Mouse (Mus musculus) left cerebral cortex, postnatal 10 days (tissue): ENCODE measurements around the gene Slc24a3. TPM values are rescaled to one million over a fixed set of nuclear protein-coding genes. Genes with fewer than 3 reads are reported as not detected.

Source experiments
- DNase-seq, 2 experiments: peaks; one replicate each; pipeline ENCODE4 v3.0.0; 2021 to 2022; ENCODE audit warnings: low spot score in 2 of 2, mixed read lengths in 1 of 2; ENCODE audit errors: extremely low spot score in 1 of 2
- intact Hi-C: fragments of 180-260 bp; cut with DNase I; formaldehyde crosslinking; loops from one replicate; pipeline ENCODE4 v1.15.1; 2025
- total RNA-seq, 2 experiments: library from RNA; stranded (reverse); gene quantifications; 2 replicates each; pipeline ENCODE4 v1.2.3; 2021

Slc24a3 gene
- total RNA-seq, 2 experiments from 2014 or later: 147 to 153 TPM

GRCm38 (mm10) chr2:145188828-145189227 is 21.3 kb downstream of the Slc24a3 start:
- intact Hi-C loops: no loop called here
- no peak for DNase-seq

- intact Hi-C loops: no loop called here
- DNase-seq: peak in 1 of 2 experiments; percentile 20
Observed at GRCm38 (mm10) chr2:145196043-145196442, 28.5 kb downstream of the Slc24a3 start.

GRCm38 (mm10) chr2:145196501-145197042 is 29.0 kb downstream of the Slc24a3 start:
- no peak for DNase-seq
- intact Hi-C loops: no loop called here

GRCm38 (mm10) chr2:145197076-145197475 is 29.5 kb downstream of the Slc24a3 start:
- peak; percentile 28 to 75 for DNase-seq
- intact Hi-C loops: no loop called here

- no peak for DNase-seq
- intact Hi-C loops: no loop called here
Observed at GRCm38 (mm10) chr2:145213587-145213986, 46.0 kb downstream of the Slc24a3 start.

GRCm38 (mm10) chr2:145214086-145214831 is 46.7 kb downstream of the Slc24a3 start:
- DNase-seq: no peak
- intact Hi-C loops: no loop called here

GRCm38 (mm10) chr2:145216580-145216979 is 49.0 kb downstream of the Slc24a3 start:
- intact Hi-C loops: no loop called here

GRCm38 (mm10) chr2:145217422-145217821 is 49.9 kb downstream of the Slc24a3 start:
- intact Hi-C loops: no loop called here
- no peak for DNase-seq

More at GRCm38 (mm10) chr2:145216580-145216979, 49.0 kb downstream of the Slc24a3 start:
- DNase-seq: no peak

- intact Hi-C loops: no loop called here
- no peak for DNase-seq
Observed at GRCm38 (mm10) chr2:145219246-145219645, 51.7 kb downstream of the Slc24a3 start.

- intact Hi-C loops: no loop called here
- no peak for DNase-seq
Observed at GRCm38 (mm10) chr2:145223646-145224045, 56.1 kb downstream of the Slc24a3 start.

GRCm38 (mm10) chr2:145225640-145226039 is 58.1 kb downstream of the Slc24a3 start:
- DNase-seq: no peak
- intact Hi-C loops: no loop called here

GRCm38 (mm10) chr2:145226100-145226499 is 58.5 kb downstream of the Slc24a3 start:
- DNase-seq: no peak
- intact Hi-C loops: no loop called here

- DNase-seq: no peak
- intact Hi-C loops: no loop called here
Observed at GRCm38 (mm10) chr2:145227351-145227750, 59.8 kb downstream of the Slc24a3 start.

GRCm38 (mm10) chr2:145232764-145233484 is 65.4 kb downstream of the Slc24a3 start:
- intact Hi-C loops: no loop called here
- DNase-seq: peak in 1 of 2 experiments; percentile 53

- intact Hi-C loops: no loop called here
- DNase-seq: peak; percentile 60 to 72
Observed at GRCm38 (mm10) chr2:145233547-145234398, 66.2 kb downstream of the Slc24a3 start.

- no peak for DNase-seq
- intact Hi-C loops: no loop called here
Observed at GRCm38 (mm10) chr2:145246384-145246783, 78.8 kb downstream of the Slc24a3 start.

- intact Hi-C loops: no loop called here
- DNase-seq: no peak
Observed at GRCm38 (mm10) chr2:145248185-145248584, 80.6 kb downstream of the Slc24a3 start.

GRCm38 (mm10) chr2:145257332-145257731 is 89.8 kb downstream of the Slc24a3 start:
- DNase-seq: peak in 1 of 2 experiments; percentile 82
- intact Hi-C loops: no loop called here

- no peak for DNase-seq
Observed at GRCm38 (mm10) chr2:145257855-145258254, 90.3 kb downstream of the Slc24a3 start.

More at GRCm38 (mm10) chr2:145257855-145258254, 90.3 kb downstream of the Slc24a3 start:
- intact Hi-C loops: no loop called here
